Mouse (Mus musculus) layer of hippocampus, postnatal 14 days (tissue): ENCODE results near the gene Gnai3. TPM values are rescaled to one million over a fixed set of nuclear protein-coding genes. Genes with fewer than 3 reads are reported as not detected.
A peak's percentile ranks its signal among the peaks of the same experiment; 100 is the strongest.

Experiments used
- DNase-seq, 2 experiments: peaks; one replicate each; pipeline ENCODE4 v3.0.0; 2021 to 2022; ENCODE audit warnings: low spot score in 2 of 2, mixed read lengths in 1 of 2
- total RNA-seq, 2 experiments: library from RNA; stranded (reverse); gene quantifications; 2 replicates each; pipeline ENCODE4 v1.2.3; 2021

The Gnai3 gene
- total RNA-seq, 2 experiments from 2014 or later, result 38.1 to 44.4 TPM

DNA sequence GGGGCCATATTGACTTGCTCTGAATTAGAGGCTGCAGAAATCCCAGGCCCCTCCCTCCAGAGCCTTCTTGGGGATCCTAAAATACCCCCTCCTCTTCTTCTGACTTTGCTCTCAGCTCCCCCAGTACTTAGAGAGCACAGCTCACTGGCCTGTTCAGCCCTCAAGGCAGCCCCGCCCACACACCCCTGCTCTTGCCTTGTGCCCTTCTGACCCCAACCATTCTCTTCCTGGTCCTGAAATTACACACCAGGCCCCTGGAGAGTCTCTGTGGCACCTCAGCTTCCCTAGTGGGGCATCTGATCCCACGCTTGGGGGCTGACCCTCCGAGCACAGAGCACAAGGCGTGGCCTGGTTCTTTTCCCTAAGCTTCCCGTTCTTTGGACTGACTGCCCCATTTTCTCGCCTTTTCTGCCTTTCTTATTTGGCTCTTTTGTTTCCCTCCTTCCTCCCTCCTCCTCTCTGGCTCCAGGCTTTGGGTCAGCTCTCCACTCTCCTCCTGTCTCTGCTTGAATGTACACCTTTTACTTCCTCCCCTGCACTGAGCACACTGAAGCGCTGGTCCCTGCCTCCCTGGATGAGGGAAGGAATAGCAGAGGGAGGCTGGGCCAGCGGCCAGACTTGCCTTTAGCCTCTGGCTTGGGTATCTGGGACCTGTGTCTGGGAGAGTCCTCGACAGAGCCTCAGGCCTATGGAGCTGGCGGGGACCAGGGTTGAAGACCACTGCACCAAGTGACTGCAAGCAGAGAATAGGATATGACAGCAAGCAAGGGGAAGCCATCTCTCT is 19.8 kb upstream of the Gnai3 start:
- DNase-seq, result no peak

GRCm38 (mm10) chr3:108164807-108165206 is 18.9 kb upstream of the Gnai3 start:
- peak; percentile 91 to 92 for DNase-seq

DNA sequence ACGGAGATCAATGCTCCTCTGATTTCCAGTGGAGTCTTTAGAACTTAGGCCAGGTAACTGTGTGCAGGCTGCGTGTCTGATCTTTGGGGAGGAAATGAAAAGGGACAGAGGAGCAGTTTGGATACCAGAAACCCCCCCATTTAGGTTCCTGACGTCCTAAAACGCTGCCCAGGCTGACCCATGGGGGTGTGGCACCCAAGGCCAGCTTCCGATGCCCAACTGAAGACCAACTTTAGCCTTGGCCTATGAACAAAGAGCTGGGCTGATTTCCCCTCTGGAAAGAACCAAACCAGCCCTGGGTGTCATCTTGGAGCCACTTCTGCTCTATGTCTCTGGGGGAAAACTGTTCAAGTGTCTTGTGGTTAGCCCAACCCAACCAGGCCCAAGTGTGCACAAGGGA is 18.1 kb upstream of the Gnai3 start:
- no peak for DNase-seq

DNA sequence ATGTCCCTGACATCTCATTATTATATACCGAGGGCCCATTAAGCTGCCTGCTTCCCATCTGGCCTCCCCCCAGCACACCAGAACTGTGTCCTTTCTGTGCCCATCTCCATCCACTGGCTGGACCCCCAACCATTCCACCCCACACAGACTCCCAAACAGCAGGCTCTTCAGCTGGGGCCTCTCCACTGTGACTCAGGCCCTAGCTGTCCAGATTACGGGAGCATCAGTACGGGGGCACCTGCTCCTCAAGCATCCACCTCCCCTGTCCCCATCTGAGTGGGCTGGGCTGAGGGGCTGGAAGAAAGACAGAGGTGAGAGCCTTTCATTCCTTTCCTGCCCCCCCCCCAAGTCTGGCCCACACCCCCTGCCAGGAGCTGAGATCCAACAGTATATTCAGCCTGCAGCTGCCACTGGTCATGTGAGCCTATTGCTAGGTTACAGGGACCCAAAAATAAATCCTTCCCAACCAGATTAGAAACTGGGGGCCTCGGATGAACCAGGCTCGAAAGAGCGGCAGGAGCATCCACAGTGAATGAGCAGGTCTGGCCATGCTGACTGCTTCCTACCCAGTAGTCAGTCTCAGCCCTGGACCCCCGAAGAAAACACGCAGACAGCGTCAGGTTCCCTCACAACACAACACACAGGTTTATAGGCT is 12.6 kb upstream of the Gnai3 start:
- DNase-seq, result peak in 1 of 2 experiments; percentile 78

DNA sequence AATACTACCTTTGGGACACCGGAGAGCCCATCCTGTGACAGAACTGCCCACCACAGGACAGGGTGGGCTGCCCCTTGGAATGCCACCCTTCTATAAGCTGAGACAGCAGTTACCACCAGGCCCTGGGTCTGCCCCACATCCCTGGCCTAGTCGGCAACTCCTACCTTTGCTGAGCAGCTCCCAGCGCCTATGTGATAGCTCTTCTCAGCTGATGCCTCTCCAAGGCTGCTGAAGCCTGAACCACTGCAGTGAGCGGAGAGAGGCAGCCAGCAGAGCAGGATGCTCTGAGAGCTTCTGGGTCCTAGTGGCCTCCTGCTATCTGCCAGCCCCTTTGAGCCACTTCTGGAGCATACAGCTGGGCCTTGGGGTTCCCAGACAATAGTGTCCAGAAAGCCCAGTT is 8.7 kb upstream of the Gnai3 start, which contains the start of gene Gpr61:
Gene Gpr61 (minus strand): TSS at position 227 of the 400 bp plus-strand sequence.
- peak in 1 of 2 experiments; percentile 76 for DNase-seq

DNA sequence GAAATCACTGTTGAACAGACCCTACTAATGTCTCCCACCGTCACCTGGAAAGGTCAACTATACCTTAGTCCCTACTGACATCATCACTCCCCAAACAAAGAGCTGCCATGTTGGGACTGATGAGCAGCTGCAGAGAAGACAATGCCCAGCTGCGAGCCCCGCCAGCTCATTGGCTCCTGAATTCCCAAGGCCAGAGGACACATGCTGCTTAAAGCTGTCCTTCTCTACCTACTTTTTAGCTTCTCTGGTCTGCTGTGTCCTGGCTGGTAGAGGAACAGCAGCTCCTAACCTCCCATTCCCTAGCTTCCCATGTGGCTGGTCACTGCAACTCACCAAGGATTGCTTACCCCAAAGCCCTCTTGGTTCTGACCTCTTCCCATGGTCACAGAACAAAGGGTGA is 6.3 kb upstream of the Gnai3 start:
- DNase-seq, result no peak

DNA sequence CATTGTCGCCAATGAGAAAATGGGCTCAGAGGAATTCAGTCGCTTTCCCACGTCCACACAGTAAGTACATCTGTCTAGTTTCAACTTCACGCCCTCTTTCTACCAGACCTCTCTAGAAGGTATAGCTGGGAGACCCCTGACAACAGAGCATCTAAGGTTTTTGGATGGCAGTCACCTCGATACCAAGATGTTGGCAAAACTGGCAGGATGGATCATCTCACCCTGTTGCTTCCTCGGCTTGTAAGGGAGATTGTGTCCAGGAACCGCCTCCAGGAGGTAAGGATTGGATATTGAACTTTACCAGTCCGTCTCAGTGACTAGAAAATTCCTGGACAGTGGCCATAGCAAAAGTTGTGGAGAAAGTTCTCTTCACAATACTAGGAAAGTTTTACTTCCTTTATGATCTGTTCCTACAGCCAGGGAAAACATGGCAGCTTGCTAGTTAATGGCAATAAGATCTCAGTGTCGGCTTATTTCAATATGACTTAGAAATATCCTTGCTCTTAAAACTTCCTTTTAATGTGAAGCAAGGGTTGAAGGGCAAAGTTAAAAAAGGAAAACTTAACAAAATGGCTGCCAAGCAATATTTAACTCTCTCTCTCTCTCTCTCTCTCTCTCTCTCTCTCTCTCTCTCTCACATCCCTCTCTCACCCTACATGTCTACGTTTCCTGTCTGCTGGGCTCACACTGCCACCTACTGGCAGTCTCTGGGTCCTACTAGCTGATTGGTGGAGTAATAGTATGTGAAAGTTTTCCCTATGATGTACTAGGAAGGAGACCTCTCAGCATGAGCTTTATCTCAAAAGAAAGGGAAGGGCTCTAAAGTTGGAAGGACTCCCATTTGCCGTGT is 1.7 kb upstream of the Gnai3 start:
- DNase-seq, result peak; percentile 82 to 94

DNA sequence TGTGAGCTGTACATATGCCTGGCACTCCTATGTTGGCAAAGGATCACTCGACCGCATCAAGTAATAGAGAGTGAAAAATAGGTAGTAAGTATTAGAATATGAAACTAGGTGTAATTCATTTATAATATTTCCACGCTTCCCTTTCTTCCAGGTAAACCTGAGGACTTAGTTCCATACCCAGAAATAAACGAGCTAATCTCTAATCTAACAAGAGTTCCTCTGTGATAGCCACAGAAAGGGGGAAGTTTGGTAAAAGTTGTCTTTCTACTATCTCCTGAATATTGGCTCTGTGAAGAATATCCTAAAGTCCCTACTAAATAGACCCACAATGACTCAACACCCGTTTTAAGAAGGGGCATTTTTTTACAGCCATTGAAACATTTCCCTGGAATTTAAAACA is 725 bp upstream of the Gnai3 start:
- no peak for DNase-seq

GRCm38 (mm10) chr3:108140786-108141185 is 5.2 kb downstream of the Gnai3 start:
- no peak for DNase-seq

GRCm38 (mm10) chr3:108139113-108139512 is 6.8 kb downstream of the Gnai3 start:
- no peak for DNase-seq

GRCm38 (mm10) chr3:108134701-108135100 is 11.2 kb downstream of the Gnai3 start:
- no peak for DNase-seq

DNA sequence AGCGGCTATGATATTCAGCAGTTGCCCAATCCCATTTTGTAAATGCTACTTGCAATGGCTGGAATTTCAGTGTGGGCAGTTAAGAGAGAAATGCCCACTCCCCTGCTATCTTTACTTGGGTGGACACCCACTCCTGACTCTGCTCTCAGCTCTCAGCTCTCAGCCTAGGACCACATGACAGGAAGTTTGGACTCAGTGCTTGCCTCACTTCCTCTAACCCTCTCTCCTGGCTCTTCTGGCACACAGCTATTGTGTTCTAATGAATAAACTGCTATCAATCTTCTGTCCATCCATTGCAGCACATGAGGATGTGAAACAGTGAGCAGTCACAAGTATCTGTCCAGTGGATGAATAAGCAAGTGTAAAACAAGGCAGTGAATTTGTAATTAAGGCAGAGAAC is 13.5 kb downstream of the Gnai3 start:
- DNase-seq, result no peak

DNA sequence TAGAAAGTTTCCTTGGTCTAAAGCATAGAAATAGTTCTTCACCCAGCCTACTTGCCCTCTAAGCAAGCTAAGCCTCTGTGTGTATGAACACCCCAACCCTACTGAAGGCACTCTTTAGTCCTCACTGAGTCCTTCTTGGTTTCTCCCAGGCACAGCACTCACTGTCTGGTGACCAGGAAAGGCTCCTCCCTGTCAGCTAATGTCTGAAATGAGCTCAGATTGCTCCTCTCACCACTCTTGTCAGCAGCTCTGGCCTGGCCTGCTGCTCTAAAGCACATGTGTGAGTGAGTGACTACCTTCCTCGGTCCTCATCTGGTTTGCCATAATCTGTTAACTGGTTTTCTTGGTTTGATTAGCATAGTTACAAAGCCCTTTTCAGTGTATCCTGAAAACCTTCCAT is 14.1 kb downstream of the Gnai3 start:
- no peak for DNase-seq

DNA sequence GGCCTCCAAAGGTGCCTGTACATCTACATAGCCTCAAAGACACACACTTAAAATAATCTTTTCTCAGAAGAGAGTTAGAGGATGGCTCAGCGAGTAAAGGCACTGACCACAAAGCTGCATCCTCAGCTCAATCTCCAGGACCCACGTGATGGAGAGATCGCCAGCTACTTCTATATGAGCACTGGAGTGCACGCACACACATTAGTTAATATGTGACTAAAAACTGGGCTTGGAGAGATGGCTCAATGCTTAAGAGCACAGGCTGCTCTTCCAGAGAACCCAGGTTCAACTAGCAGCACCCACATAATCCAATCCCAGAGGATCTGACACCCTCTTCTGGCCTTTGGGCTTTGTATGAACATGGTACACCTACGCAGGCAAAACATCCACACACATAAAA is 14.7 kb downstream of the Gnai3 start:
- DNase-seq, result no peak

DNA sequence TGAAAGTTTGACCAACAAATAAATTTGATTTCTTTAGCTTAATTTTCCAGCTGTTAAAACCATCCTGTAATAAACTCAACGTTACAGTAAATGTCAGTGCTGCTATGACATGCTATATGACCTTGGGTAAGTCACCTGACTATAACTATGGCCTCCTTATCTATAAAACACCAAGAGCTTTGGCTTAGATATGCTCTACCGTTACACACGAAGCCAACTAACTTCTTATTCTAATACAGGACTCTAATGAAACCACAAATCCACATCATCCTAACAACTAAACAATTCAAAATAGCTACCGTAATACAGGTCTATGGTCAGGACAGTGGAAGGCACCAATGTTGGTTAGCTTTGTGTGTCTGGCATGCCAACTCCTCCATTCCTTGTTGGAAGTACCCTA is 16.1 kb downstream of the Gnai3 start:
- DNase-seq, result no peak

- no peak for DNase-seq
Observed at GRCm38 (mm10) chr3:108129367-108129766, 16.6 kb downstream of the Gnai3 start.

GRCm38 (mm10) chr3:108128520-108128919 is 17.4 kb downstream of the Gnai3 start:
- DNase-seq, result no peak

- DNase-seq, result no peak
Observed at GRCm38 (mm10) chr3:108126327-108126726, 19.6 kb downstream of the Gnai3 start.

DNA sequence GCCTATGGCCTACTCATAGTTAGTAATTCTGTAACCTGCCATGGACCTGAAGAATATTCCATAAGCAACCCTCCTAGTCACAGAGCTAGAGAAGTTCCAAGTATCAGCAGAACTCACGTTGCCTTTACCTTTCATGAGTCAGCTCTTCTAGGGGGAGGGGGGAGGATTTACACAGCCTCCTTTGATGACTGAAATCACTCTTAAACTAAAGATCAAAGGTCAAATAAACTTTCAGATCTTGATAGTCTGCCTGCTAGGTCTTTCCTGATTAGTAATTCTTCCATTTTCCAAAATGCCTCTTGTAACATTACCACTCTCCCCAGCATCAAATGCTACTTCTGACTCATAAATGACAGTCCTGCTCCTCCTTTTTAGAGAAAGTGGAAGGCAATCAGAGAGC is 21.8 kb downstream of the Gnai3 start:
- no peak for DNase-seq

GRCm38 (mm10) chr3:108123242-108123641 is 22.7 kb downstream of the Gnai3 start:
- no peak for DNase-seq

- DNase-seq, result no peak
Observed at GRCm38 (mm10) chr3:108121101-108121500, 24.8 kb downstream of the Gnai3 start.

DNA sequence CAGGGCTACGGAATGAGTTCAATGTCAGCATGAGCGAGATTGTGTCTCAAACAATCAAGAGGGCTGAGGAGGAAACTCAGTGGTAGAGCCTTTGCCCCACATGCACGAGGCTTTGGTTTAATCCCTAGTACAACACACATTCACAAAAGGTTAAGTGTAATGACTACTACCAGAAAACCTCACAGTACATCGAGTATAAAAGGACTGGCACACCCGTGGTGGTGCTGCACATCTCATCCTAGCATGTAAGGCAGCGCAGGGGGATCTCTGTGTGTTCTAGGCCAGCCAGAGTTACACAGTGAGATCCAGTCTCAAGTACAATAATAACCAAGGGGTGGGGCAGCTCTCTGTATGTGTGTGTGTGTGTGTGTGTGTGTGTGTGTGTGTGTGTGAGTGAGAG is 28.5 kb downstream of the Gnai3 start:
- no peak for DNase-seq
